Mouse (Mus musculus): ENCODE measurements at regions not wholly inside any gene's neighbourhood (a gene's known extent, or its start where the extent isn't known, plus 50 kb on each side); places are given as distances from the start of the nearest gene placed in this dataset.
"Not testable (repeated sequence)": the region's sequence is repeated elsewhere in the genome, so short reads cannot be mapped to it uniquely, and the experiment has no call there.

DNA sequence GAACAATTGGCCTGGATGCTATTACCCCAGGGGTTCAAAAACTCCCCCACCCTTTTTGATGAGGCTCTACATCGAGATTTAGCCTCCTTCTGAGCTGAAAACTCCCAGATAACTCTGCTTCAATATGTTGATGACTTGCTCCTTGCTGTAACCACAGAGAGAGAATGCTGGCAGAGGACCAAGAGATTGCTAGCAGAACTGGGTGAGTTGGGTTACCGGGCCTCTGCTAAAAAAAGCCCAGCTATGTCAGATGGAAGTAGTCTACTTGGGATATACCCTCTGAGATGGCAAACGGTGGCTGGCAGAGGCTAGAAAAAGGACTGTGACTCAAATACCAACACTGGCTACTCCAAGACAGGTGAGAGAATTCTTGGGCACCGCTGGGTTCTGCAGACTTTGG lies 63.9 kb upstream of the Gm906 start:
- intact Hi-C loops (cut with DNase I), result not testable (repeated sequence)
- peak in 1 of 2 experiments; percentile 3 for DNase-seq

DNA sequence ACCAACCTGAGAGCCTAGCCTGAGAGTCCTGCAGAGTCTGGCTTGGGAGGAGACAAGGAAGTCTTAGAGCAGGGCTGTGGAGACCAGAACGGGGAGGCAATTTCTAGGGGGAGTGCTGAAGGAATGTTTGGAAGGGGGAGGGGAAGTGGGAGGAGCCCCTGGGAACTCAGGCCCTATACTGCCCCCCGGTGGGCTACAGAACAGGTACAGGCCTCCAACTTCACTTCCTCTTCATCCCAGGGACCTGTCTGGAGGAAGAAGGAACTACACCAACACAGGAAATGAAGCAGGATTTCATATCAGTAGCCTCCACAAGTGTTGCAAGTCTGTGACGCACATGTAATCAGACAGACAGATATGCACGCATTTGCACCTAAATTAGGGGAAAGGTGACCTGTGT lies 72.4 kb upstream of the Gm906 start:
- intact Hi-C loops (cut with DNase I), result no loop called here
- DNase-seq, result no peak

DNA sequence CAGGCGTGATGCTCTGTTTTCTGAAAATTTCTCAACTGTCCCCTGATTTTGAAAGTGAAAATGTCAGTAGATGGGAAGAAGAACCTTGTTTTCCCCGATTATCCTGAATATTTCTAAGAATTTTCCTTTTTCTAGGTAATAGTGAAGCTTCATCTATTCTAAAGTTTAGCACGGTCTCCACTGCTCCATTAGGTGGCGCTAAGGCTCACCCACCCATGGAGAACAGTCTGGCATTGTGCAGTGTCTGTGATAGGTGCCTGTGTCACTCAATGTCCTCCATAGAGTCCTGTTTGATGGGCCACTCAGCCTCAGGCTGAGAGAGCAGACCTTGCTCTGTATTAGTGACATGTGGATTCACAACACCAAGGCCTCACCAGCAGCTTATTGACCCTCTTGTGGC lies 78.5 kb upstream of the Gm906 start:
- intact Hi-C loops (cut with DNase I), result loop anchor here (5.0 kb wide), 1 partner anchor 434 kb away; no protein-coding TSS in a partner anchor
- no peak for DNase-seq

DNA sequence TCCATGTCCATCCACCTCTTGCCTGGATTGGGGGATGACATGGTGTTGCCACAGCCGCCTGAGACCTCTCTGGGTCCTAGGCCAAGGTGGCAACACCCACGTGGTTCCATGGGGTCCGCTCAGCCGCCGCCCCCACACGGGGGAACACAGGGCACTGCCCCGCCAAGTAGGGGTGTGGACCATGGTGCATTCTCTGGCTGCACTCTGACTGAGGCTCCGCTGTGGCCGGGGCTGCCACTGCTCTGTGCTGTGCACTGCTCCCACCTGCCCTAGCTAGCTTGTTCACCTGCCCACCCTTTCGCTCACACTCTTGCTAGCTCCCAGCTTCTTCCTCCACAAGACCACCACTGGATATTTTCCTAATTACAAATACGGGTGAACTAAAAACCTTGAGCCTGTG lies 73.5 kb upstream of the Fbxw17 start:
- intact Hi-C loops (cut with DNase I), result no loop called here
- no peak for DNase-seq

DNA sequence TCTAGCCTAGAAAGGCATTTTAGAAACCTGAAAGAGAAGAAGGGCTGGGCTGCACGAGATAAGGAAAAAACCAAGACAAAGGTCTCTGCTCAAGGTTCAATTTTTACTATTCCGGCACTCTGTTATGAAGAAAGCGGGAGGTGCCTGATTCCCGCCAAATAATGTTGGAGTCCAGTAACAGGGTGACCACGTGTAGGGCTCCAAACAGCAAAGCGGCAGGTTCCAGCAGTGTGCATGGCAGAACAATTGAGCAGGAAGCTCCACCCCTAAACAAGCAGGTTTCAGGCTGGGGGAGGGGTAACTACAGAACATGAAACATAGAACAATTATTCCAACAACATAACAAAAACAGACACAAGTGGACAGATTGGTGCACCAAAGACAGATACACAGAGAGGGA lies 65.7 kb upstream of the Fbxw17 start:
- intact Hi-C loops (cut with DNase I), result loop anchor here (10.0 kb wide), 1 partner anchor 483 kb away; no protein-coding TSS in a partner anchor

DNA sequence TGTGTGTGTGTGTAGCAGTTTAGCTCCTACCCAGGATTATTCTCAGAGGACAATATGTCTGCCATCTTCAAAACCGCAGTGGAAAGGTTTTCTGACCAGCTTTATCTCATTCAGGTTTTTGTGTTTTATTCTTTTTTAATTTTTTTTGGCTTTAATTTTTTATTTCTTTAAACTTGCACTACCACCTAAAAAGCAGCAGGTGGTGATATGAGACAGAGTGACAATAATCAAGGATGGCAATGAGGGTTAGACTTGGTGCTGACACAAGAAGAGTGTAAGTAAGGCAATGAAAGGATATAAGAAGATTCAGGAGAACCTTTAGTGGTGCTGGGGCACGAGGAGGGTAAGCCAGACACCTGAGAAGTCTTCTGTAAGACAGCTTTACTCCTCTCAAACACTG lies 62.4 kb upstream of the Fbxw17 start:
- intact Hi-C loops (cut with DNase I), result loop anchor here (10.0 kb wide), 1 partner anchor 480 kb away; no protein-coding TSS in a partner anchor

More for the DNA sequence above, 65.7 kb upstream of the Fbxw17 start:
- no peak for DNase-seq

DNA sequence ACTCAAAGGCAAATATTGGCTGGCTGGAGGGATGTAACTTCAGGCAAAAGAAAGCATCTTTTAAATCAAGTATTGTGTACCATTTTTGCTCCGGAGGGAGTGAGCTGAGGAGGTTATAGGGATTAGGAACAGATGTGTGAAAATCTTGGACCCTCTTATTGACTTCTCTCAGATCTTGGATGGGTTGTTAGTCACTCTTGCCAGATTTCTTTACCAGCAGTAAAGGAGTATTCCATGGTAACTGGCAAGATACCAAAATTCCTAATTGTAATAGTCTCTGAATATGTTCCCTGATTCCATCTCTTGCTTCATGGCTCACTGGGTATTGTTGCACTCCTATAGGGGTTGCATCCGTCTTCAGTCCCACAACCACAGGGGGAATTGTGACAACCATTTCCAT lies 58.1 kb upstream of the Fbxw17 start:
- intact Hi-C loops (cut with DNase I), result loop anchor here (10.0 kb wide), 1 partner anchor 475 kb away; no protein-coding TSS in a partner anchor
- DNase-seq, result no peak

More for the DNA sequence above, 62.4 kb upstream of the Fbxw17 start:
- DNase-seq, result no peak
